Mouse (Mus musculus): ENCODE measurements around the gene Spata31d1a.

DNA sequence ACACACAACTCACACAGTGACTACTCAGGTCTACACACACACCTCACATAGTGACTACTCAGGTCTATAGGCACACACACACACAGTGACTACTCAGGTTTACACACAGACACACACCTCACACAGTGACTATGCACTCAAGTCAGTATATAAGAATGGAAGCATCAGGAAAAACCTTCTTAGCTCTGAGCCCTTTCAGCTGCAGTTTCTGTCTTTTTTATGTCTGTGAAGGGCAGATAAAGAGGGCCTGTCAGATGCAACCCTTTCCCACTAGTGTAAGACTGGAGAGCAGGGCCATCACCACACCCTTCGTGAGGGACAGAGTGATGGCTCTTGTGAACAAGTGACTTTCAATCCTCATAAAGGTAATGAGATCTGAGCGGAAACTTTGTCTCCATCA lies 28.3 kb upstream of the Spata31d1a start:
- TF ChIP-seq CTCF (conservative IDR thresholded peaks at IDR 0.05 in 1 of 2, IDR thresholded peaks at IDR 0.05 in 1 of 2; ENCODE audit: low read depth in 2 of 2, low read length in 2 of 2): no peak
- TF ChIP-seq EP300 (IDR thresholded peaks at IDR 0.05; ENCODE audit: low read length): no peak
- TF ChIP-seq HCFC1 (IDR thresholded peaks at IDR 0.05; ENCODE audit: low read depth, low read length): no peak
- no peak for TF ChIP-seq MYC (IDR thresholded peaks at IDR 0.05; ENCODE audit: low read depth, low read length)
- TF ChIP-seq POLR2A (IDR thresholded peaks at IDR 0.05; ENCODE audit: low read depth, low read length): no peak
- TF ChIP-seq NRF1 (IDR thresholded peaks at IDR 0.05; ENCODE audit: low read depth, low read length): no peak
- no peak for TF ChIP-seq ETS1 (conservative IDR thresholded peaks at IDR 0.05; ENCODE audit: low read depth, low read length)
- TF ChIP-seq ZC3H11A (IDR thresholded peaks at IDR 0.05; ENCODE audit: low read depth, low read length): no peak

Measured in CH12.LX (cell line).